Mouse (Mus musculus) yolk sac, embryonic 10.5 days (tissue): Measurements from ENCODE around the gene Spsb2.
"Not testable (repeated sequence)": the region's sequence is repeated elsewhere in the genome, so short reads cannot be mapped to it uniquely, and the experiment has no call there.

Experiments used
- DNase-seq: peaks from one replicate; pipeline ENCODE4 v3.0.0-alpha.2; 2017; ENCODE audit warnings: low spot score

Gene Spsb2

DNA sequence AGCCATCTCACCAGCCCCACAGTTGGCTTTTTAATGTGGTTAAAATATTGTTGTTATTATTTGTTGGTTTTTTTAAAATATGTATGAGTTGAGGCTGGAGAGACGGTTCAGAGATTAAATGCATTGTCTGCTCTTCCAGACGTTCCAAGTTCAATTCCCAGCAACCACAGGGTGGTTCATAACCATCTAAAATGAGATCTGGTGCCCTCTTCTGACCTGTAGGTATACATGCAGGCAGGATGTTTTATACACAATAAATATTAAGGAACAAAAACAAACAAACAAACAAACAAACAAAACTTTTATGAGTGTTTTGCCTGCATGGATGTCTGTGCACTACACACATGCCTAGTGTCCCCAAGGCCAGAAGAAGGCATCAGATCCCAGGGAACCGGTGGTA lies 5.4 kb upstream of the Spsb2 start:
- DNase-seq, result no peak

DNA sequence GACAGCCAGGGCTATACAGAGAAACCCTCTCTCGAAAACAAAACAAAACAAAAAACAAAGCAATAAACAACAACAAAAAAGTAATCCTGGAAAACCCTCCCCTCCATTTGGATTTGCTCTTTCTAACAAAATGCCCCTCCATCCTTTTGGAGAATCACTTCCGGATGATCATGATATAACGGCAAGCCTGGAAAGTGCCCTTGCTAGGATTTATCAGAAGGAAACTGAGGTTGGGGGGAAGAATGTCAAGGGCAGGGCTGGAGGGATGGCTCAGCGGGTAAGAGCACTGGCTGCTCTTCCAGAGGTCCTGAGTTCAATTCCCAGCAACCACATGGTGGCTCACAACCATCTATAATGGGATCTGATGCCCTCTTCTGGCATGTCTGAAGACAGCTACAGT lies 4.8 kb upstream of the Spsb2 start:
- DNase-seq, result not testable (repeated sequence)

DNA sequence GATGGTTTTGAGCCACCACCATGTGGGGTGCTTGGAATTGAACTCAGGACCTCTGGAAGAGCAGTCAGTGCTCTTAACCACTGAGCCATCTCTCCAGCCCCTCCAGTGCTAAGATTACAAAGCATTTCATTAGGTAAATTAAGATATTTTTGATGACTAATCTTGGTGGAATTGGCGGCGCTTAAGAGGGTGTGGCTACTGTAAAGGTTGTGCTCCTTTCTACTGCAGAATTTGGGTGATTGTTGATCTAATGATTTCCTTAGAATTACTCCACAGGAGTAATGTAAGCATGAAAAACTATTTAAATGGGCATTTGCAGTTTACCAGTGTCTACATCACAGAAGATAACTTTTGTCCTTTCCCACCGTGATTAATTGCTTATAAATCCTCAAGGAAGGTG lies 4.1 kb upstream of the Spsb2 start:
- DNase-seq, result no peak

DNA sequence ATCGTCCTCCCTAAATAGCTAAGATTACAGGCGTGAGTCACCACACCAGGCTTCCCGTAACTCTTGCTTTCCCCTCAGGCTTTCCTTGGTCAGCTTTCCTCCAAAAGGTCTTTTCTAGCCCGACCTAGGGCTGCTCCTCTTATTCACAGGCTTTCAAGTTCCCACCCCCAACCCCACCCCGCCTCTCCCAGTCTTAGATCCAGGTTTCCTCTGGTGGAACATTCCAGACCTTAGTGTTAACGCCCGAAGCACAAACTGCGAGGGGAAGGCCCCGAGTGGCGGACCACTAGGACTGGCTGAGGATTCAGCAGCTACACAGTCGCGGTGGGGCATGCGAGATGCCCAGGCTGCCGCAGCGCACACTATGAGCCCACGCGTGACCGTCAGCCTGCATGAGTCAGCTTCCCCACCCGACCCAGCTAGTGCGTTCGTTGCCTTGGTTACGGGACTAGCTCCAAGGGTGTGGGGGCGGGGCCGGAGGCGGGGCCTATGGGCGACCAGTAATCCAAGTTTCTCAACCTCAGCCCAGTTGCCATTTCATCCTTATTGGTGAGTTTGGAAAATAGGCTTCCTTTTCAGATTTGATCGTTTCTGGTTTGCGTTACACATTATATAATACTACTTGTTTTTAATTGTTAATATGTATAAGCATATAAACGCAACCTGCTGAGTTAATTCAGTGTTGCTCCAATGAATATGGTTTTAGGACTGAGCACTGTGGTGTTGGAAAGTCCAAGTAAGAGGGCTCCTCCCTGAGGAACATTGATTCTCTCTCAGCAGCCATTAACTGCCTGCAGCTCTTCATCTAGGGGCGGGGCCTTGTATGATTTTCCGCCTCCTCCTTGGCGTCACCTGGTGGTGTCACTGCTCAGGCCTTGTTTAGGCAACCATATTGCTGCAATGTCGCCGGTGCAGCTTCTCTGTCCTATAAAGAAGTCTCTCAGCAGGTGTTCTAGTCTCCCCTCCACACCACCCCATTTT lies 2.8 kb upstream of the Spsb2 start:
- DNase-seq, result peak; percentile 96

DNA sequence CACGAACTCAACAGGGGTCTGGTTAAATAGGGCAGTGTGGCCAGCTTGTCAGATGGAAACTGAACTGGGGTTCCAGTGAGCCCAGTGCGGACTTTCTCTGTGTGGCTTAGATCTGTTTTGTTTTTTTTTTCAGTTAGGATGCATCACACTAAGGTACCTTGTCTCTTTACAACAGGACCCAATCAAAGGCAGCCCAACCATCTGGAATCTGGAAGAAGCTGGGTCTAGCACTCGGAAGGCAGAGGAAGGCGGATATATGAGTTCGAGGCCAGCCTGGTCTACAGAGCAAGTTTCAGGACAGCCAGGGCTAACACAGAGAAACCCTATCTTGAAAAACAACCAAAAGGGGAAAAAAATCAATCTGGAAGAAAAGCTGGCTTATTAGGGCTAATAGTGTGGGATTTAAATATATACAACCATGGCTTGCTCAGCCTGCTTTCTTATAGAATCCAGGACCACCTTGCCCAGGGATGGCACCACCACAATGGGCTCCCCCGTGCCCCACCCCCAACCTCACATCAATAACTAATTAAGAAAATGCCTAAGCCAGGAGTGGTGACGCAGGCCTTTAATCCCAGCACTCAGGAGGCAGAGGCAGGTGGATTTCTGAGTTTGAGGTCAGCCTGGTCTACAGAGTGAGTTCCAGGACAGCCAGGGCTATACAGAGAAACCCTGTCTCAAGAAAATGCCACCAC lies 1.9 kb upstream of the Spsb2 start:
- DNase-seq, result no peak

DNA sequence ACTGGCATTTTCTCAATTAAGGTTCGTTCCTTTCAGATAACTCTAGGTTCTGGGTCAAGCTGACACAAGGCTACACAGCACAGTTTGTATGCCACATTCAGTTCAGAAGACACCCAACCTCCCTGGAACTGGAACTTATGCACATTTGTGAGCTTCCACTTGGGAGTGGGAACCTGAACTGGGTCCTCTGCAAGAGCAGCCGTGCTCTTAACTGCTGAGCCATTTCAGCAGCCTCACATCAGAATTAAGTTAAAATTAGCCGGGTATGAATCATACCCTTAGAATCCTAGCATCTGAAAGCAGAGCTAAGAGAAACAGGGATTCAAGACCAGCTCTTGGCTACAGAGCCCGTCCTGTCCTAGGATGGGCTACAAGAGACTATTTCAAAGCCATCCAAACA lies 1.1 kb upstream of the Spsb2 start:
- DNase-seq, result no peak

DNA sequence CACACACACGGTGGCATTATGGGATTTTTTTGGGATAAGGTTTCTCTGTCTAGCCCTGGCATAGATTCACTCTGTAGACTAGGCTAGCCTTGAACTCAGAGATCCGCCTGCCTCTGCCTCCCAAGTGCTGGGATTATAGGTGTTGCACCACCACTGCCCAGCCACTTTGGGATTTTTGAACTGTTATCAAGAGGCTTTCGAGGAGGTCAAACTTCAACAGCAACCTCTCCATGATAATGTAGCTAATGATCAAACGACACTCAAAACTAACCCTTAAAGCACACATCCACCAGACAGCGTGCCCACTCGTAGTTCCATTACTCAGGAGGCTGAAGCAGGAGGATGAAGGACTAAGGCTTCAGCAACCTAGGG lies 489 bp upstream of the Spsb2 start:
- DNase-seq, result no peak

DNA sequence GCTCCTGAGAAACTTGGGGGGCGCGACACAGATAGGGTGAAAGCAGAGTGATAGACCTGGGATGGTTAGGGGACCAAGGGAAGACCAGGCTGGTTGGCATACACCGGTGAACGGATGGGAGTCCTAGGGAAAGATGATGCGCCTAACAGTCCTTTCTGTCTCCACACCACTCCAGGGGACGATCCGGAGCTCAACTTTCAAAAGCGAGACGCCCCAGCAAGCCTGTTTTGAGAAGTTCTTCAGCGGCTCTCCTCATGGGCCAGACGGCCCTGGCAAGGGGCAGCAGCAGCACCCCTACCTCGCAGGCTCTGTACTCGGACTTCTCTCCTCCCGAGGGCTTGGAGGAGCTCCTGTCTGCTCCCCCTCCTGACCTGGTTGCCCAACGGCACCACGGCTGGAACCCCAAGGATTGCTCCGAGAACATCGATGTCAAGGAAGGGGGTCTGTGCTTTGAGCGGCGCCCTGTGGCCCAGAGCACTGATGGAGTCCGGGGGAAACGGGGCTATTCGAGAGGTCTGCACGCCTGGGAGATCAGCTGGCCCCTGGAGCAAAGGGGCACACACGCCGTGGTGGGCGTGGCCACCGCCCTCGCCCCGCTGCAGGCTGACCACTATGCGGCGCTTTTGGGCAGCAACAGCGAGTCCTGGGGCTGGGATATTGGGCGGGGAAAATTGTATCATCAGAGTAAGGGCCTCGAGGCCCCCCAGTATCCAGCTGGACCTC lies 752 bp downstream of the Spsb2 start:
- peak; percentile 88 for DNase-seq

DNA sequence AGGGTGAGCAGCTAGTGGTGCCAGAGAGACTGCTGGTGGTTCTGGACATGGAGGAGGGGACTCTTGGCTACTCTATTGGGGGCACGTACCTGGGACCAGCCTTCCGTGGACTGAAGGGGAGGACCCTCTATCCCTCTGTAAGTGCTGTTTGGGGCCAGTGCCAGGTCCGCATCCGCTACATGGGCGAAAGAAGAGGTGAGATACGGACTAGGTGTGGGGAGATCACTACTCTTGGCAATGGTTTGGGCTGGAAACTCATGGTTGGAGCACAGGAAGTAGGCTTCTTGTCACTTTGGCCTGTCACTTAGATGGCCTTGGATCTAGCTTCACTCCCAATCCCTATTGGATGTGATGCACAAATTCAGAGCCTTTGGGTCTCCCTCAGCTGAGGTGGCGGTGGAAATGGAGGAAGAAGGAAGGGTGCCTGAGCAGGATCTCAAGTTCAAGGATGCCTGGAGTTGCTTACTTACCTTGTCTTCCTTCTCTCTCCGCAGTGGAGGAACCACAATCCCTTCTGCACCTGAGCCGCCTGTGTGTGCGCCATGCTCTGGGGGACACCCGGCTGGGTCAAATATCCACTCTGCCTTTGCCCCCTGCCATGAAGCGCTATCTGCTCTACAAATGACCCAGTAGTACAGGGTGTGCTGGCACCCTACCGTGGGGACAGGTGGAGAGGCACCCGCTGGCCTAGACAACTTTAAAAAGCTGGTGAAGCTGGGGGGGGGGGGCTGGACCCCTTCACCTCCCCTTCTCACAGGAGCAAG lies 1.5 kb downstream of the Spsb2 start:
- no peak for DNase-seq

DNA sequence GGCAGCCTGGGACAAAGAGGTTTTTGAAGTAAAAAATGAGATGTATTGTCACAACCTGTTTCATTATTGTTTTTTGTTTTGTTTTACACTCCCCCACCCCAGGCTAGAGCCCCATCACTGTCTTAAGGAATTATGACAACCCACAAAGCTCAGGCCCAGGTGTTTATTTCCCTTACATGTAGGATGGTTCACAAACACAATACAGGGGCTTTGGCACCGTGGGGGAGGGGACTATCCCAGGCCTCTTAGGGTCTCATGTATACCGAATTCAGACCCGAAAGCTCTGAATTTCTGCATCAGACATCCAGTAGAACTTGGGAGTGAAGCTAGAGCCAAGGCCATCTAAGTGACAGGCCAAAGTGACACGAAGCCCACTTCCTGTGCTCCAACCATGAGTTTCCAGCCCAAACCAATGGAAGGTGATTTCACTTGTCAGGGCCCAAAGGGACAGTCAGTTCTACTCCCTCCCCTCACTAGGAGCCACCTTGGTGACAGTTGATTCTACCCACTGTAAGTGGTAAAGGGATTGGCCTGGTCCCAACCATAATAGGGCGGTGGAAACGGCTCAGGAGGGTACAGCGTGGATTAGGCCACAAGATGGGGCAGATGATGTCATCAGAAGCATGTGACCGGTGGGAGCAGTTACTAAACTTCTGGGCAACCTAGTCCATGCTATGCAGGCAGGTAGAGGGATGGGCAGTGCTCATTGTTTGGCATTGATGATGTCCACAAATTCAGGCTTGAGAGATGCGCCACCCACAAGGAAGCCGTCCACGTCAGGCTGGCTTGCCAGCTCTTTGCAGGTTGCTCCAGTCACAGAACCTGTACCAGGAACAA lies 2.3 kb downstream of the Spsb2 start:
- not testable (repeated sequence) for DNase-seq

DNA sequence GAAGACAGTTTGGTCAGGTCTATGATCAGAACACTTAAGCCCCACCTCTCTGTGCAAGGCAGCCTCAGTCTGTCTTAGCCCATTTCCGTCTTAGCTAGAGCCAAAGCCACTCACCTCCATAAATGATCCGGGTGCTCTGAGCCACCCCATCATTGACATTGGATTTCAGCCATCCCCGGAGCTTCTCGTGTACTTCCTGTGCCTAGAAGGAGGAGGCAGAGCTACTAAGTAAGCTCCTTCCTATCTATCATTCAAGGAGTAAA lies 2.9 kb downstream of the Spsb2 start:
- DNase-seq, result no peak

DNA sequence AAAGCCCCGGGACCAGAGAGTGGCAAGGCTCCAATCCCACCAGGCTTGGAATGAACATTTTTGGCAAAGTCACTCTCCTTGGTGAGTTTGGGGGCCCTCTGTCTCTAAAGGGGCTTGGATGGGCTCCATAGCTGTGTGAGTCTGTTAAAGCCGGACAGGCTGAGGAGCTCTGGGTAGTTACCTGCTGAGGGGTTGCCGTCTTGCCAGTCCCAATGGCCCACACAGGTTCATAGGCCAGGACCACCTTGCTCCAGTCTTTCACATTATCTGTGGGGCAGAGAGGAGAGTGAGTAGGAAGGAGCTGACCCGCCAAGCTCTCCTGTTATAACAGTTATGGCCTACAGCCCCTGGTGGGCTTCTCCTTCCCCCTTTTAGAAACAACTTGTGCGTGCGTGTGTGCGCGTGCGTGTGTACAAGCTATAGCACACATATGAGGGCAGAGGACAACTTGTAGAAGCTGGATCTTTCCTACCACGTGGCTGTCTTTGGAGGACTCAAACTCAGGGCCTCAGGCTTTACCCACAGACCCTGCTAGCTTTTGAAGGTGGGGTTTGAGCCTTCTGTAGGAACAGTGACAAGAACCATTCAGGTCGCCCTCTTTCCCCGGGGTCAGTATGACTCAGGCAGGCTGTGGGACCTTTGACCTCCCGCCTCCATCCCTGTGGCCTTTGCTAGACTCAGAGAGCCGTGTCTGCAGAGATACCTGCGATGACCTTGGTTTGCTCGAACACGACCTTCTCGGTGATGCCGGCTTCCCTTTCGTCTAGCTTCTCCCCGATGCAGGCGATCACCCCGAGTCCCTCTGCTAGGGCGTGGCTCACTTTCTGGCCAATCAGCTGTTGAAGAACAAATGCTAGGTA lies 3.5 kb downstream of the Spsb2 start:
- peak; percentile 81 for DNase-seq

DNA sequence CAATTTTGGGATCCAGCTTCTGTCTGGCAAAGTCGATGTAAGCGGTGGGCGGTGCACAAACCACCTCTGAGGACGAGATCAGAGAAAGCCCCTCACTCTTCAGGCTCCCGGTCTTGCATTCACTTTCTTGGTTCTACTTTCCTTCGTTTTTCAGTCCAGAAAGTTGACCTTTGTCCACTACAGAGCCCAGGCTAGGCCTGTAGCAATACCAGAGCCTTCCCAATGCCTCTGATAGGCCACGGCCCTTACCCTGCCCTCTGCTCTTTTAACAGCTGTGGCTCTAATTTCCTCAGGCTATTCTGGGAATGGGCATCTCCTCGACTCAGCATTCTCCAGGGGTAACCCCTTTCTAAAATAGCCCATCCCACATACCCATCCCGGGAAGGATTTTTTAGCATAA lies 4.4 kb downstream of the Spsb2 start:
- peak; percentile 48 for DNase-seq

DNA sequence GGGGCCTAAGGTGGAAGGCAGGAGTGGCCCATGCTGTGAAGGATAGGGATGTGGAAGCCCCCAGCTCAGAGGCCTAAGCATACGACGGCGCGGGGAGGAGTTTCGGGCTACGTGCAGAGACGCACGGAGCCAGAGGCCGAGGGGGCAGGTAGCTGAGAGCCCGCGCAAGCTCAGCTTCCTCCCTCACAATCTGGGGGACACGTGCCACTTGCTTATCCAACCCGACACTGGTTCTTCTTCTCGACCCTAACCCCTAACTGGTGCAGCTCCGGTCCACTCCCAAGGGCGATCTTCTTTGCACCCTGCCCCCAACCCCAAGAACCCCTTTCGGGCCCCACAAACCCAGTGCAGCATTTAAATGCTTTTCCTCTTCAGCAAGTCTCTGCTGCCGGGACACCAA lies 5.0 kb downstream of the Spsb2 start:
- peak; percentile 78 for DNase-seq

DNA sequence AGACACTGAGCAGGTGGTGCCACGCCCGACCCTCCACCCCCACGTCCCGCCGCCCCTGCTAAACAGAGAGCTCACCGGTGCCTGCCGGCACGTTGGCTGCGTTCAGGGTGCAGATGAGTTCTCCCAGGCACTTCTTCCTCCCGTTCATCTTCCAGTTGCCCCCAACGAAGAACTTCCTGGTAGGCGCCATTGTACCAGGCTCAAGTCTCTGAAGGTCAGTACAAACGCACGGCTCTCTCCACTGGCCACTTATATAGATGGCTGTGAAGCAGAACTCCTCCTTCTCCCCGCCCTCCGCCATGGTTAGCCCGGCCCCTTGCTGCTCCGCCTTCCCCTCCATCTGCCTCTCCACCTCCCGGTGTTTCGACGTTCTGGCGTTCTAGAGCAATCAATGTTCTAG lies 5.5 kb downstream of the Spsb2 start, which contains the start of gene Tpi1:
Gene Tpi1 (minus strand): TSS at position 364 of the 400 bp plus-strand sequence.
- peak; percentile 95 for DNase-seq

DNA sequence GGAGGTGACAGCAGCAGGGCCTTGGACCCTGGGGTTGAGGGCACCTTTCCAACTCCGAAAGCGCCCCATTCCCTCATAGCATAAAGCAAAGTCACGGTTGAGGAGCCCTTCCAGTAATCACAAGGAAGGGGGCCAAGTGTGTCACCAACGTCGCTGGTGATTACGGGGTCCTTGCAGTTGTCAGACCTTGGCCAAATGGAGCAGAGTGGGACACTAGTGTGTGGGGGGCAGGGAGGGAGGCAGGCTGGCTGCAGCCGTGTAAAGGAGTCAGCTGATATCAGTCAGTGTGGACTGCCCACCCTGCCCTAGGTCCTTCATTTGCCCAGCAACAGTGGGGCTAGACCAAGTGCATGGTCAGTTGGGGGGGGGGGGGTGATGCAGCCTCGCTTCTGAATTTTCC lies 6.0 kb downstream of the Spsb2 start:
- no peak for DNase-seq

DNA sequence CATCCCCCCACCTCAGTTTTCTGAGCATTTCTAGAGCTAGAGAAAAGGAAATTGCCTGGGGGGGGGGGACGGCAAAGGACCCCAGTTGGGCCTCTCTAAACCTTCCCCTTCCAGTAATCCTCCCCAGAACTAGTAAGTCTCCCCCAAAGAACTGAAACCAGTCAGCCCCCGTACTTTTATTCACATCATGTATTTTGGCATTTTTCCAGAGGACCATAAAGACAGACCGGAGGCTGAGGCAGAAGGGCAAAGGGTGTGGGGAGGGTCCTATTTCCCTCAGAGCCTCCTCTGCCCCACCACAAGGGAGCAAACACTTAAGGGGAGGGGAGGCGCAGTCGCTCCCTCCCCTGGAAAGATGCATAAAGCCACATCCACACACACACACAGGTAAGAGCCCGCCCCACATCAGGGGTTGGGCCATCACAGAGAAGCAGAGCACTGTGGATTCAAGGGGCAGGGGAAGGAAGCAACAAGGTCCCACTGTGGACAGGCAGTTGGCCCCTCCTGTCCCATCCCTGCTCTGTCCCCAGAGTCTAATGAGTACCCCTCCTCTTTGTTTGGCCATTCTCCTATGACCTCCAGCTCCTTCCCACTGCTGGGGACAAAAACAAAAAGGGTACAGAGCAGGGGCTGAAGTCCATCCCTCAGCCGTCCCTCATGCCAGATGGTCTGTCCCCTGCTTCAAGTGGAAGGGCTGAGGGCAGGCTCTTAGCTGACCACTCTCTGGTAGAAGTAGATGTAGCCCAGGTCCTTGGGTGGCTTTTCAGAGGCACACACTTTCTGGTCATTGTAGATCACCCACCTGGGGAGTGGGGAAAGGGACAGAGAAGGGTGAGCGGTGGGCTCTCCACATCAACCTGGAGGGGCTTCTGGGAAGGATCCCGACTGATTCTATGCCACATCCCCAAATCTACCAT lies 6.7 kb downstream of the Spsb2 start:
- no peak for DNase-seq

DNA sequence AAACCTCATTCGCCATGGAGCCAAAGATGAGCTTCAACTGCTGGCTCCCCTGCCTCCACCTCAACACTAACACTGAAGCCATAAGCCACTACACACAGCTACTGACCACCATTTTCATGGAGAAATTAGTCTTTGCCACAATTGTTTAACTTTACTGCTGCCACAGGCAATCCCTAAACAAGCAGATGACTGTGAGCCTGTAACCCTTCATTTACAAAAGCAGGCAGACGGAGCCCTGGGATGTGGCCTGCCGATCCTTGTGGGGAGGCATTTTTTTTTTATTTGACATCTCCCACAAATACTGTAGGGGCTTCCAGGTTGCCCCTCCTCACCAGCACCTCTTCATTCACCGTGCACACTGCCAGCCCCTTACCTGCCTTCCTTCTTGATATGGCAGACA lies 8.2 kb downstream of the Spsb2 start:
- DNase-seq, result no peak

DNA sequence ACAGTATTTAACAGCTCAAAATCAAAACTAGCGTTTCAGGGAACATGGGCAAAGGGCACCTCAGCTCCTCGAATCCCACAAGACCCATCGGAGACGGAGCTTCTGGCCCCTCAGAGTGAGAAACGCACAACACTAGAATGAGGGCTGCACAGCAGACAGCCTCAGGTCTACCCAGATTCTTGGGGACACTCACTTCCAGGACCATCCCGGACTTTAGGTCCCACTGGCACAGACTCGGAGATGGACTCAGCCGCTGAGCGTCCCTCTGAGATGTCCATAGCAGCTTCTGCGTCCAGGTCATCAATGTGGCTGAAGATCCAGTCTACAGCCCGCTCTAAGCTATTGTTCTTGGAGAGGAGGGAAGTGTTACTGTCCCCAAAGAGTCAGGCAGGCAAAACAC lies 8.7 kb downstream of the Spsb2 start:
- DNase-seq, result no peak
